Mouse (Mus musculus): ENCODE data around the gene Olfr1221.

DNA sequence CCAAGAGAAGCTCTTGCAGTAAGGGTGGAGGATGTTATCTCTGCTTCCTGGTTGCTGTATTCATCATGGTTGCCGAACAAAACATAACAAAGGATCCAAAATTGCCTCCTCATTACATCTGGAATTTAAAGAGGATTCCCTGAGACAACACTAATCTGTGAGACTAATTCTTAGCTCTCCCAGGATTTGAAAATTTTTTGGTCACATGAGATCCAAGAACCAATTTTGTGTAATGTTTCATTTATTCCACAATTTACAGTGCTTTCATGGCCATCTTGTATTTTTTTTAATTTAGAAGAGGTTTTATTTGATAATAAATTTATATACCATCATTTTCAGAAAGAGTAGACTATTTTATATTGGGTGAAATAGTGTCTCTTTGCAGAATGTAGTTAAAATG lies 33.7 kb downstream of the Olfr1221 start, which contains the start of gene Olfr1219:
- TF ChIP-seq POLR2A (IDR thresholded peaks at IDR 0.05; ENCODE audit: extremely low read depth, insufficient read depth, low read length): no peak
- no peak for TF ChIP-seq CTCF (IDR thresholded peaks at IDR 0.05; ENCODE audit: extremely low read depth, insufficient read depth, low read length)
